Mouse (Mus musculus): Measurements from ENCODE around the gene Rbpjl. TPM values are rescaled to one million over a fixed set of nuclear protein-coding genes. Genes with fewer than 3 reads are reported as not detected.

The Rbpjl gene
- polyA plus RNA-seq, 1 experiment from 2014 or later = not detected

- DNase-seq (ENCODE audit: low spot score) = no peak
- Histone ChIP-seq H3K36me3 (replicated peaks) (no peaks in the 10 kb centered on the region), H3K27ac (replicated peaks) (no peak overlapping the region), H3K27me3 (replicated peaks; ENCODE audit: low read depth, poor library complexity, severe bottlenecking) (no peaks in the 10 kb centered on the region), H3K4me1 (no peaks in the 10 kb centered on the region), H3K9me3 (no peaks in the 10 kb centered on the region), H3K4me3 (no peak overlapping the region)
- WGBS = 88% methylated on average over 15 of the region's 15 CpGs
Observed at GRCm38 (mm10) chr2:164377478-164378426, 25.2 kb upstream of the Rbpjl start.

DNA sequence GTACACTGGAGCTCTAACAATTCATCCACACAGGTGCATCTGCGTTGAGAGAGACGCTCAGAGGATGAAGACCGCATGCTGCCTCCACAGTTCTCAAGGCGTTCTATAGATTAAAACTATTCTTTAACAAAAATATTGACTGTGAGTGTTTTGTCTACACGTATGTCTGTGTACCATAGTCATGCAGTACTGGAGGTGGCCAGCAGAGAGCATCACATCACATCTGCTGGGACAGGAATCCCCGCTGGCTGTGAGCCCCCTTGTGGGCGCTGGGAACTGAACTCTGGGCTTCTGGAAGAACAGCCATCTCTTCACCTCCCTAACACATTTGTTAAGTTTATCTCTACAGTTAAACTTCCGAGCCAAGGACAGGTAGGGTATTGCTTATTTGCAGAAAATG is 21.2 kb upstream of the Rbpjl start:
- Histone ChIP-seq H3K4me3 (no peak overlapping the region), H3K4me1 (peaks cover 11% of the 10 kb centered on the region), H3K27ac (replicated peaks) (no peak overlapping the region), H3K9me3 (no peaks in the 10 kb centered on the region), H3K27me3 (replicated peaks; ENCODE audit: low read depth, poor library complexity, severe bottlenecking) (peaks cover 8% of the 10 kb centered on the region; the same call in 1 of the 2 replicates), H3K36me3 (replicated peaks) (no peaks in the 10 kb centered on the region)
- 78% methylated on average over 8 of the region's 8 CpGs for WGBS
- no peak for DNase-seq (ENCODE audit: low spot score)

DNA sequence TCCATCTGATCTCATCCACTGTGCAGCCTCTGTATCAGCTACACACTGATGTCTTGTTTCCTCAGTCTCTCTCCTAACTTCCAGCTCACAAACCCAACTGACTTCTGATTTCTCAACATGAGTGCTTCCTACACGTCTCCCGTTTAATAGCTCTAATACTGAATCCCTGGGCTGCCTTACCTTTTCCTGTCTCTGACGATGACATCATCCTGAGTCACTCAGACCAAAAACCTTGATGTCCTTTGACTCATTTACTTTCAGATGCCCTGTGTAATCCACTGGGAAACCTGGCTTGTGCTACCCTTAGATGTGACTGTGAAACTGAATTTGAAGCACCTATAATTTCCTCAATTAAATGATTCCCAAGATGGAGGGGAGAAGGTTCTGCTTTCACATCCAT is 20.0 kb upstream of the Rbpjl start:
- 84% methylated on average over 3 of the region's 3 CpGs for WGBS
- peaks cover 16% of the 10 kb centered on the region for H3K4me1 ChIP-seq
- H3K36me3 ChIP-seq (replicated peaks) = no peaks in the 10 kb centered on the region
- no peak for DNase-seq (ENCODE audit: low spot score)
- no peaks in the 10 kb centered on the region for H3K9me3 ChIP-seq
- no peak overlapping the region for H3K4me3 ChIP-seq
- H3K27me3 ChIP-seq (replicated peaks; ENCODE audit: low read depth, poor library complexity, severe bottlenecking) = peaks cover 20% of the 10 kb centered on the region
- H3K27ac ChIP-seq (replicated peaks) = no peak overlapping the region

GRCm38 (mm10) chr2:164383656-164384399 is 19.1 kb upstream of the Rbpjl start:
- Histone ChIP-seq H3K4me1 (peaks cover 18% of the 10 kb centered on the region), H3K27me3 (replicated peaks; ENCODE audit: low read depth, poor library complexity, severe bottlenecking) (peaks cover 29% of the 10 kb centered on the region), H3K4me3 (no peak overlapping the region), H3K36me3 (replicated peaks) (no peaks in the 10 kb centered on the region), H3K27ac (replicated peaks) (0 out of 2 replicates have a peak overlapping the region, but pooled peaks have one; percentile 6), H3K9me3 (no peaks in the 10 kb centered on the region)
- 67% methylated on average over 11 of the region's 11 CpGs for WGBS
- no peak for DNase-seq (ENCODE audit: low spot score)

- 0 out of 2 replicates have a peak, but pooled peaks cover 3% of the 10 kb centered on the region for H3K9me3 ChIP-seq
- 10% methylated on average over 18 of the region's 18 CpGs for WGBS
- DNase-seq (ENCODE audit: low spot score) = peak; percentile 82
- peak overlapping the region; percentile 31 for H3K4me3 ChIP-seq
- H3K27ac ChIP-seq (replicated peaks) = peak overlapping the region; percentile 79
- no peaks in the 10 kb centered on the region for H3K36me3 ChIP-seq (replicated peaks)
- peaks cover 29% of the 10 kb centered on the region for H3K4me1 ChIP-seq
- H3K27me3 ChIP-seq (replicated peaks; ENCODE audit: low read depth, poor library complexity, severe bottlenecking) = peaks cover 52% of the 10 kb centered on the region
Observed at GRCm38 (mm10) chr2:164385927-164386763, 16.8 kb upstream of the Rbpjl start.

- Histone ChIP-seq H3K27ac (replicated peaks) (no peak overlapping the region), H3K4me3 (no peak overlapping the region), H3K36me3 (replicated peaks) (no peaks in the 10 kb centered on the region), H3K27me3 (replicated peaks; ENCODE audit: low read depth, poor library complexity, severe bottlenecking) (peaks cover 59% of the 10 kb centered on the region), H3K4me1 (peaks cover 29% of the 10 kb centered on the region), H3K9me3 (0 out of 2 replicates have a peak, but pooled peaks cover 4% of the 10 kb centered on the region)
- WGBS = 17% methylated on average over 8 of the region's 8 CpGs
- DNase-seq (ENCODE audit: low spot score) = peak; percentile 57
Observed at GRCm38 (mm10) chr2:164386953-164387352, 16.0 kb upstream of the Rbpjl start.

DNA sequence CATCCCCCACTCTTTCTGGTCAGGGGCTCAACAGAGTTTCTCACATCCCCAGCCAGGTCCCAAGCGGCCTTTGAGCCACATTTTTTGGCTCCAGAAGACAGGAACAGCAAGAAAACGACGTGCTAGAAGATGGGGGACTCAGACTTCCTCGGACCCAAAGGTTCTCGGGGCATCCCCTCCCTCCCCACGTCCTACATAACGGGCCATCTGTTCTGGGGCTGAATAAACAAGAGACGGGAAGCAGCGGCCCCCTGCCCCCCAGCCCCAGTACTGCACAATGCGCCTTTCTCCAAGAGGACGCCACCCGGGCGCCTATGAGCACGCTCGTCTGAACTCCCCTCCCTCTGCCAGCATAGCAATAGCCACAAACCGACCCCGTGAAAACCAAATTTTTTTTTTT is 13.9 kb upstream of the Rbpjl start, which contains the start of gene Slpi:
TSS of gene Slpi (minus strand) at position 76 of the 400 bp plus-strand sequence.
- peaks cover 29% of the 10 kb centered on the region for H3K4me1 ChIP-seq
- 0 out of 2 replicates have a peak, but pooled peaks cover 4% of the 10 kb centered on the region for H3K9me3 ChIP-seq
- H3K36me3 ChIP-seq (replicated peaks) = no peaks in the 10 kb centered on the region
- peak; percentile 76 for DNase-seq (ENCODE audit: low spot score)
- under 1% methylated on average over 17 of the region's 17 CpGs for WGBS
- peak within 1 kb of the TSS; percentile 84 for H3K27ac ChIP-seq (replicated peaks)
- H3K4me3 ChIP-seq = peak within 1 kb of the TSS; percentile 63
- peaks cover 69% of the 10 kb centered on the region for H3K27me3 ChIP-seq (replicated peaks; ENCODE audit: low read depth, poor library complexity, severe bottlenecking)

- WGBS = under 1% methylated on average over 30 of the region's 30 CpGs
- H3K4me1 ChIP-seq = peaks cover 29% of the 10 kb centered on the region
- H3K36me3 ChIP-seq (replicated peaks) = no peaks in the 10 kb centered on the region
- H3K4me3 ChIP-seq = peak overlapping the region; percentile 63
- peaks cover 69% of the 10 kb centered on the region for H3K27me3 ChIP-seq (replicated peaks; ENCODE audit: low read depth, poor library complexity, severe bottlenecking)
- 0 out of 2 replicates have a peak, but pooled peaks cover 4% of the 10 kb centered on the region for H3K9me3 ChIP-seq
- H3K27ac ChIP-seq (replicated peaks) = peak overlapping the region; percentile 84
- DNase-seq (ENCODE audit: low spot score) = peak; percentile 92
Observed at GRCm38 (mm10) chr2:164389499-164389898, 13.4 kb upstream of the Rbpjl start.

DNA sequence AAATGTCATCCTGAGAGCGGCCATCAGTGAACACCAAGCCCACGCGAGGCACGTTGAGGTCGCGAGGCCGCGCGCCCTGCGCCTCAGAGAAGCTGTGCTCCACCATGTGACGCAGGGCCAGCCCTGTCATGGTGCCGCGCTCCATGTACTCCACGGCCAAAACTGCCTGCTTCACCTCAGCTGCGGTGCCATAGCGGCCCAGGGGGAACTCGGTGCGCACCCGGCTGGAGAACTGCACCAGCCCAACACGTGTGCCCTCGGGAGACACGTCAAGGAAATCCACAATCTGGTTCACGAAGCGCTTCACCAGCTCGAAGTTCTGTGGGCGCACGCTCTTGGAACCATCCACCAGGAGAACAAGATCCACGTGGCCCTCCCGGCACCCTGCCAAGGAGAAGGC is 9.8 kb upstream of the Rbpjl start:
- peaks cover 16% of the 10 kb centered on the region for H3K9me3 ChIP-seq
- peaks cover 52% of the 10 kb centered on the region for H3K27me3 ChIP-seq (replicated peaks; ENCODE audit: low read depth, poor library complexity, severe bottlenecking)
- H3K27ac ChIP-seq (replicated peaks) = no peak overlapping the region
- DNase-seq (ENCODE audit: low spot score) = no peak
- H3K36me3 ChIP-seq (replicated peaks) = no peaks in the 10 kb centered on the region
- H3K4me1 ChIP-seq = peaks cover 13% of the 10 kb centered on the region
- 78% methylated on average over 29 of the region's 29 CpGs for WGBS
- no peak overlapping the region for H3K4me3 ChIP-seq

DNA sequence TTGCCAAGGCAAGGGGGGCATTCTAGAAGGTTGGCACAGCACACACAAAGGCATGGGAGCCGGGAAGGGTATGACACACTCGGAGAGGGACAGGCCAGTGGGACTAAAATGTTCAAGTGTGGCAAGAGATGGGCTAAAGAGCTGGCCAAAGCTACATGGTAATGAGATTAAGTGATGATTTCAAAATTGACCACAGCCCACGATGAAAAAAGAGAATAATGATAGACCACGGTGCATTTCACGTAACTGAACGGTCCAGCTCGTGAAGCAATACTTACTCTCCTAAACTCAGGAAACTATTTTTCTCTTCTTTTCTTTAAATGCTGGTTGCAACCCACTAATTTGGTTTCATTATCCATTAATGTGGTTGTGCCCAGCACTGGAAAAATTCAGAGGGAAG is 6.9 kb upstream of the Rbpjl start:
- H3K27ac ChIP-seq (replicated peaks) = no peak overlapping the region
- no peak overlapping the region for H3K4me3 ChIP-seq
- no peaks in the 10 kb centered on the region for H3K36me3 ChIP-seq (replicated peaks)
- peaks cover 15% of the 10 kb centered on the region for H3K9me3 ChIP-seq
- peaks cover 51% of the 10 kb centered on the region for H3K27me3 ChIP-seq (replicated peaks; ENCODE audit: low read depth, poor library complexity, severe bottlenecking)
- DNase-seq (ENCODE audit: low spot score) = no peak
- WGBS = 93% methylated on average over 7 of the region's 7 CpGs
- peaks cover 9% of the 10 kb centered on the region for H3K4me1 ChIP-seq

DNA sequence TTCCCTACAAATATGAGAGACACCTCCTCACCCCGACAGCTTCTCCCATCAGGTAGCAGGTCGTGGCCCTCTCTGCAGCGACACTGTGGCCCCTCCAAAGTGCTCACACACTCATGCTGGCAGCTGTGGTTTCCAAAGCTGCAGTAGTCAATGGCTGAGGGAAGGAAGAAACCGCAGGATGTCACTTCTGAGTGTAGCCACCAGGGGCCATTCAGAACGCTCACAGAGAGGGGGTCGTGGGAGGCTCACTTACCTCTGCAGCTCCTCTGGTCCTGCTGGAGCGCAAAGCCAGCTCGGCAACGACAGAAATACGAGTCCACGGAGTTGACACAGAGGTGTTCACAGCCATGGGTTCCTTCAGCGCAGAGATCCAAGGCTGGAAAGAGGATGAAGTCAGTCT is 6.0 kb upstream of the Rbpjl start:
- WGBS = 72% methylated on average over 12 of the region's 12 CpGs
- no peak for DNase-seq (ENCODE audit: low spot score)
- H3K27ac ChIP-seq (replicated peaks) = no peak overlapping the region
- H3K27me3 ChIP-seq (replicated peaks; ENCODE audit: low read depth, poor library complexity, severe bottlenecking) = peaks cover 52% of the 10 kb centered on the region
- peaks cover 9% of the 10 kb centered on the region for H3K4me1 ChIP-seq
- H3K36me3 ChIP-seq (replicated peaks) = no peaks in the 10 kb centered on the region
- no peak overlapping the region for H3K4me3 ChIP-seq
- peaks cover 14% of the 10 kb centered on the region for H3K9me3 ChIP-seq
